Mouse (Mus musculus) kidney, adult 2 months (tissue): ENCODE measurements around the gene Xrn2. TPM values are rescaled to one million over a fixed set of nuclear protein-coding genes. Genes with fewer than 3 reads are reported as not detected.

Experiments used
- DNase-seq: peaks from one replicate; pipeline ENCODE4 v3.0.0; 2021
- H3K27ac ChIP-seq: fragments of 200-500 bp; 2 replicates; pipeline ENCODE4 v1.5.1; 2012; ENCODE audit warnings: low read depth, low read length, control low read depth, inconsistent platforms; ENCODE audit not compliant: insufficient read depth
- H3K27me3 ChIP-seq: fragments of 200-500 bp; replicated peaks from 2 replicates; pipeline ENCODE4 v1.6.1; 2012; ENCODE audit warnings: mild to moderate bottlenecking, moderate library complexity, low read length, inconsistent platforms; ENCODE audit not compliant: control insufficient read depth, insufficient read depth
- H3K36me3 ChIP-seq: fragments of 200-500 bp; 2 replicates; pipeline ENCODE4 v1.6.1; 2012; ENCODE audit warnings: mild to moderate bottlenecking, moderate library complexity, low read length, inconsistent platforms; ENCODE audit not compliant: control insufficient read depth, insufficient read depth
- H3K4me1 ChIP-seq: fragments of 200-500 bp; 2 replicates; pipeline ENCODE4 v1.6.1; 2011; ENCODE audit warnings: low read length; ENCODE audit not compliant: control insufficient read depth, insufficient read depth
- H3K4me3 ChIP-seq: fragments of 200-500 bp; 2 replicates; pipeline ENCODE4 v1.5.1; 2011; ENCODE audit warnings: mild to moderate bottlenecking, low read depth, low read length, control low read depth; ENCODE audit not compliant: insufficient read depth
- CTCF ChIP-seq: fragments of 200-500 bp; conservative IDR thresholded peaks from 2 replicates; pipeline ENCODE4 v1.5.1; 2011; ENCODE audit warnings: low read depth, mild to moderate bottlenecking, control low read depth, low read length, moderate library complexity, mixed read lengths; ENCODE audit not compliant: insufficient read depth, insufficient read length
- POLR2A ChIP-seq: fragments of 200-500 bp; IDR thresholded peaks from one replicate; pipeline ENCODE4 v1.6.1; 2011; ENCODE audit warnings: low read depth, low read length, control low read depth
- WGBS: fragments of 180-500 bp; shearing (Covaris S2); methylation state at CpG from one replicate; pipeline ENCODE4 v1.1.7; 2018; 5-methylcytosine and 5-hydroxymethylcytosine counted together
- polyA plus RNA-seq: library from polyadenylated mRNA; depleted of rRNA; stranded (reverse); fragments of >200 nt; gene quantifications from 2 replicates; pipeline ENCODE4 v1.2.3, GENCODE M21; 2012

Xrn2 gene
- polyA plus RNA-seq, 1 experiment: 19.7 TPM

- no peak for TF ChIP-seq POLR2A
- TF ChIP-seq CTCF: no peak
- H3K36me3 ChIP-seq: peaks cover 11% of the 10 kb centered on the region
- DNase-seq: no peak
- H3K4me1 ChIP-seq: no peaks in the 10 kb centered on the region
- 91% methylated on average over 2 of the region's 2 CpGs for WGBS
- no peaks in the 10 kb centered on the region for H3K27me3 ChIP-seq
- no peak overlapping the region for H3K27ac ChIP-seq
- H3K4me3 ChIP-seq: no peak overlapping the region
Measured at GRCm38 (mm10) chr2:147053229-147053892, 40.6 kb downstream of the Xrn2 start.

GRCm38 (mm10) chr2:147067480-147068246 is 54.9 kb downstream of the Xrn2 start:
- Histone ChIP-seq H3K27me3 (no peaks in the 10 kb centered on the region), H3K4me3 (no peak overlapping the region), H3K36me3 (peaks cover 9% of the 10 kb centered on the region), H3K4me1 (no peaks in the 10 kb centered on the region), H3K27ac (no peak overlapping the region)
- no peak for DNase-seq
- WGBS: 94% methylated on average over 1 of the region's 1 CpGs
- TF ChIP-seq CTCF: no peak
- TF ChIP-seq POLR2A: no peak

- peaks cover 8% of the 10 kb centered on the region for H3K36me3 ChIP-seq
- TF ChIP-seq POLR2A (no peak), CTCF (no peak)
Measured at GRCm38 (mm10) chr2:147069077-147069476, 56.3 kb downstream of the Xrn2 start.

GRCm38 (mm10) chr2:147070305-147070704 is 57.5 kb downstream of the Xrn2 start:
- peaks cover 6% of the 10 kb centered on the region; the same call in 1 of the 2 replicates for H3K36me3 ChIP-seq

More at GRCm38 (mm10) chr2:147069077-147069476, 56.3 kb downstream of the Xrn2 start:
- no peaks in the 10 kb centered on the region for H3K27me3 ChIP-seq
- DNase-seq: no peak
- no peak overlapping the region for H3K27ac ChIP-seq
- 38% methylated on average over 1 of the region's 1 CpGs for WGBS
- H3K4me3 ChIP-seq: no peak overlapping the region
- no peaks in the 10 kb centered on the region for H3K4me1 ChIP-seq

GRCm38 (mm10) chr2:147073962-147074361 is 61.2 kb downstream of the Xrn2 start:
- 88% methylated on average over 2 of the region's 2 CpGs for WGBS
- no peak for TF ChIP-seq CTCF
- TF ChIP-seq POLR2A: no peak
- no peaks in the 10 kb centered on the region for H3K4me1 ChIP-seq
- no peaks in the 10 kb centered on the region for H3K27me3 ChIP-seq
- peaks cover 7% of the 10 kb centered on the region for H3K36me3 ChIP-seq
- no peak for DNase-seq
- no peak overlapping the region for H3K4me3 ChIP-seq
- no peak overlapping the region for H3K27ac ChIP-seq

More at GRCm38 (mm10) chr2:147070305-147070704, 57.5 kb downstream of the Xrn2 start:
- Histone ChIP-seq H3K27ac (no peak overlapping the region), H3K27me3 (no peaks in the 10 kb centered on the region), H3K4me3 (no peak overlapping the region), H3K4me1 (no peaks in the 10 kb centered on the region)
- DNase-seq: no peak
- 88% methylated on average over 1 of the region's 1 CpGs for WGBS
- TF ChIP-seq CTCF: no peak
- no peak for TF ChIP-seq POLR2A

GRCm38 (mm10) chr2:147074399-147074798 is 61.6 kb downstream of the Xrn2 start:
- H3K4me3 ChIP-seq: no peak overlapping the region
- WGBS: 95% methylated on average over 4 of the region's 4 CpGs
- peaks cover 5% of the 10 kb centered on the region for H3K36me3 ChIP-seq
- no peaks in the 10 kb centered on the region for H3K4me1 ChIP-seq
- no peak for DNase-seq
- no peak for TF ChIP-seq CTCF
- no peak for TF ChIP-seq POLR2A
- no peak overlapping the region for H3K27ac ChIP-seq
- no peaks in the 10 kb centered on the region for H3K27me3 ChIP-seq

- Histone ChIP-seq H3K27me3 (peaks cover 18% of the 10 kb centered on the region), H3K4me1 (no peaks in the 10 kb centered on the region)
- whole genome bisulfite sequencing: 70% methylated on average over 4 of the region's 4 CpGs
Measured at GRCm38 (mm10) chr2:147082391-147082790, 69.6 kb downstream of the Xrn2 start.

More at GRCm38 (mm10) chr2:147082391-147082790, 69.6 kb downstream of the Xrn2 start:
- H3K36me3 ChIP-seq: peaks cover 2% of the 10 kb centered on the region; the same call in 1 of the 2 replicates
- no peak overlapping the region for H3K27ac ChIP-seq
- H3K4me3 ChIP-seq: no peak overlapping the region
- TF ChIP-seq CTCF (no peak), POLR2A (no peak)
- DNase-seq: no peak
